In genomic region chr10:7954989-7955633, GRCm38 (mm10) we compare ENCODE assay signal across 8 mouse cellular contexts. TPM values are rescaled to one million over a fixed set of nuclear protein-coding genes. Genes with fewer than 3 reads are reported as not detected.
DNase-seq lines count a peak whose midpoint lies in the region; ATAC-seq lines count a peak whose summit lies in the region.

No protein-coding gene starts in this region.

- ATAC-seq in activated CD4-positive, CD25-positive, alpha-beta regulatory T cell, adult 4 months, result peak; percentile 12
- ATAC-seq in hindbrain, embryonic 16.5 days, result peak; percentile 0; the same call in 1 of the 2 replicates

- intact Hi-C loops in left cerebral cortex, postnatal 36 days (cut with DNase I), result loop anchor here (5.0 kb wide), 2 partner anchors 53 to 222 kb away; no protein-coding TSS in a partner anchor

- H3K4me1 ChIP-seq in hindbrain, embryonic 16.5 days (ENCODE audit: control insufficient read depth, insufficient read depth, low read depth, low read length), result peaks cover 19% of the 10 kb centered on the region

- under 1% methylated on average over 21 of the region's 31 CpGs for WGBS in hindbrain, embryonic 16.5 days

- H3K36me3 ChIP-seq in hindbrain, embryonic 16.5 days (ENCODE audit: control insufficient read depth, insufficient read depth, low read length), result no peaks in the 10 kb centered on the region

- H3K4me2 ChIP-seq in hindbrain, embryonic 16.5 days (ENCODE audit: low read length), result peak overlapping the region; percentile 93

- peak overlapping the region; percentile 85 for H3K4me3 ChIP-seq in hindbrain, embryonic 16.5 days (ENCODE audit: low read length)

- H3K9ac ChIP-seq in hindbrain, embryonic 16.5 days (ENCODE audit: low read depth, low read length), result peak overlapping the region; percentile 100

- no peaks in the 10 kb centered on the region for H3K27me3 ChIP-seq in hindbrain, embryonic 16.5 days (replicated peaks; ENCODE audit: control insufficient read depth, insufficient read depth, low read length)

- peak overlapping the region; percentile 99 for H3K27ac ChIP-seq in hindbrain, embryonic 16.5 days (ENCODE audit: low read depth, low read length)

- no peaks in the 10 kb centered on the region for H3K9me3 ChIP-seq in hindbrain, embryonic 16.5 days (ENCODE audit: control insufficient read depth, low read length)

- DNase-seq in cerebellum, postnatal 25 days, result peak; percentile 55 to 58
- peak; percentile 25 for DNase-seq in gastrocnemius, adult 18-20 months (ENCODE audit: low spot score)
- peak; percentile 35 to 47 for DNase-seq in left cerebral cortex, postnatal 36 days (ENCODE audit: low spot score in 2 of 2)
- DNase-seq in mesoderm, embryonic 11.5 days (ENCODE audit: low read depth, low spot score), result peak; percentile 39
- DNase-seq in right cerebral cortex, postnatal 25 days, result peak; percentile 56
- DNase-seq in yolk sac, embryonic 10.5 days (ENCODE audit: low spot score), result peak; percentile 45

RNA-seq across cellular contexts. Expression of gene Tab2, which starts 0.9 kb away (rescaled TPM):
- 10 to 100 TPM; 31.7 to 38.9 TPM for polyA plus RNA-seq in activated CD4-positive, CD25-positive, alpha-beta regulatory T cell, adult 4 months (2017; shearing (Covaris generic))
- 100 to 1,000 TPM; 102 to 113 TPM for total RNA-seq in gastrocnemius, adult 18-20 months (2021)
- polyA plus RNA-seq in hindbrain, embryonic 16.5 days (2015; fragmentation: Nextera tagmentation; extraction: Ambion mirVana), result 12.3 and 12.4 TPM in 2 replicates
- 10 to 100 TPM; 49.7 to 60.2 TPM for total RNA-seq in left cerebral cortex, postnatal 36 days (2021)

Comparison
In these comparisons a context has a peak if more than half of its experiments do, and no peak if none do; other contexts are left out.
1. Peak in every context shown above with its lines: DNase-seq, ATAC-seq, H3K4me3 ChIP-seq and H3K27ac ChIP-seq.